Comparison of ENCODE assay signal across 22 mouse cellular contexts in genomic region chr13:46588606-46589005, GRCm38 (mm10).
"Had no signal": no experiment of that assay in that cellular context is flagged by ENCODE, and none has a peak within 500 bp of the region (broad histone marks: within the 10 kb centered on the region; RNA-seq: fewer than 3 reads in every experiment).

No protein-coding gene starts in this region.

- H3K36me3 ChIP-seq: limb, embryonic 10.5 days; limb, embryonic 13.5 days; liver, embryonic 12.5 days; liver, embryonic 15.5 days; lung, embryonic 15.5 days; midbrain, embryonic 10.5 days; midbrain, embryonic 13.5 days had no signal

- H3K4me1 ChIP-seq: limb, embryonic 10.5 days; limb, embryonic 13.5 days; liver, embryonic 12.5 days; liver, embryonic 15.5 days; megakaryocyte, embryonic 14.5 days had no signal

- H3K27ac ChIP-seq: limb, embryonic 10.5 days; limb, embryonic 13.5 days; liver, embryonic 12.5 days; liver, embryonic 15.5 days; lung, embryonic 15.5 days; midbrain, embryonic 10.5 days; midbrain, embryonic 13.5 days; stomach, postnatal 0 days had no signal

- H3K4me3 ChIP-seq: limb, embryonic 10.5 days; limb, embryonic 13.5 days; liver, embryonic 12.5 days; liver, embryonic 15.5 days; lung, embryonic 15.5 days; megakaryocyte, embryonic 14.5 days; midbrain, embryonic 10.5 days; midbrain, embryonic 13.5 days had no signal

- H3K4me2 ChIP-seq: limb, embryonic 13.5 days; liver, embryonic 12.5 days; liver, embryonic 15.5 days; lung, embryonic 15.5 days; midbrain, embryonic 13.5 days had no signal

- H3K9me3 ChIP-seq: limb, embryonic 10.5 days; limb, embryonic 13.5 days; liver, embryonic 12.5 days; liver, embryonic 15.5 days; lung, embryonic 15.5 days; megakaryocyte, embryonic 14.5 days; midbrain, embryonic 10.5 days; midbrain, embryonic 13.5 days had no signal

- H3K27me3 ChIP-seq: limb, embryonic 13.5 days; liver, embryonic 12.5 days; liver, embryonic 15.5 days; lung, embryonic 15.5 days; midbrain, embryonic 13.5 days had no signal

- DNase-seq: kidney, adult 18-20 months; kidney, adult 9 months; kidney, postnatal 14 days; kidney, postnatal 4 days; layer of hippocampus, postnatal 36 days; liver; lung, adult 18-20 months; lung, postnatal 10 days; lung, postnatal 36 days; thymus, adult 2 months; thymus, postnatal 14 days; thymus, postnatal 4 days had no signal

- H3K9ac ChIP-seq: limb, embryonic 13.5 days; liver, embryonic 12.5 days; liver, embryonic 15.5 days; lung, embryonic 15.5 days; midbrain, embryonic 13.5 days had no signal

- ATAC-seq: liver, embryonic 12.5 days; midbrain, embryonic 13.5 days; midbrain, embryonic 16.5 days had no signal
